Mouse (Mus musculus) gastrocnemius, postnatal 36 days (tissue): ENCODE results near the gene Tradd. TPM values are rescaled to one million over a fixed set of nuclear protein-coding genes. Genes with fewer than 3 reads are reported as not detected.
"Not testable (repeated sequence)": the region's sequence is repeated elsewhere in the genome, so short reads cannot be mapped to it uniquely, and the experiment has no call there.

Experiments
- DNase-seq, 2 experiments: peaks; one replicate each; pipeline ENCODE4 v3.0.0; 2022
- intact Hi-C: fragments of 180-260 bp; cut with DNase I; formaldehyde crosslinking; loops from one replicate; pipeline ENCODE4 v1.15.1; 2025
- total RNA-seq, 2 experiments: library from RNA; stranded (reverse); gene quantifications; 2 replicates each; pipeline ENCODE4 v1.2.3; 2021

The Tradd gene
- total RNA-seq, 2 experiments from 2014 or later, result 2.8 to 3.7 TPM

DNA sequence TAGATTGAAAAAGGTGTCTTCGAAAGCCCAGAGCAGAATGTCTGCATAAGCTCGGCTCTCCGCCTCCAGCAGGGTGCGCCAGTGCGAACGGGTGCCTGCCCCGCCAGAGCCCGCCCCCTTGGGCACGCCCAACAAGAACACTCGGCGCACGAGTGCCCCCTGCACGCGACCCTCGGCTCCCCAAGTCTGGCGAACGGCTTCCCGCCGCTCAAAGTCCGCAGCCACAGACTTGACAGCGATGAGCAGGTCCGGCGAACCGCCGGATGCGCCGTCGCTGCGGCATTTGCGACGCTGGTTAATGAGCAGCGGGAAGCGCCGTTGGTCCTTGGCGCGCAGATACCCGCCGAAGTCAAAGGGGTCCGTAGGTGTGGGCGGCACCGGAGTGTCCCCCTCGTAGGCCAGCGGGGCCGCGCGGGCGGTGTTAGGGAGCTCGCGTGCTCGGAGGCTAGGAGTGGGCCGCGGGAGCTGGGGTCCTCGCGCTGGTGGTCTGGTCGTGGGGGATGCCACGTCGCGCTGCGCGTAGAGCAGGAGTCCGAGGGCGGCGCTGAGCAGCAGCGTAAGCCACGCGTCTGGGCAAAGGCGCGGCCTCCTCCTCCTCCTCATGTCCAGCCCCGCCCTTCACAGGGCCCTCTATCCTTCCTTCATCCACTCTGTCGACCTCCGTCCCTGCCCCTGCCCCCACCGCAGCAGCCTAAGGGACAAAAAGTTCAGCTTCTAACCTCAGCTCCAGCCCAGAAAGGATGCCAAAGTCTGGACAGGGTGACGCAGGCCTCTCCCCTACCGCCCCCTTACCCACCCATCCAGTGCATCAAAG, 10.1 kb downstream of the Tradd start:
- peak; percentile 85 to 87 for DNase-seq
- intact Hi-C loops, result loop anchor here (5.0 kb wide), 1 partner anchor 33 kb away; the partner anchor contains the start of gene 4931428F04Rik

DNA sequence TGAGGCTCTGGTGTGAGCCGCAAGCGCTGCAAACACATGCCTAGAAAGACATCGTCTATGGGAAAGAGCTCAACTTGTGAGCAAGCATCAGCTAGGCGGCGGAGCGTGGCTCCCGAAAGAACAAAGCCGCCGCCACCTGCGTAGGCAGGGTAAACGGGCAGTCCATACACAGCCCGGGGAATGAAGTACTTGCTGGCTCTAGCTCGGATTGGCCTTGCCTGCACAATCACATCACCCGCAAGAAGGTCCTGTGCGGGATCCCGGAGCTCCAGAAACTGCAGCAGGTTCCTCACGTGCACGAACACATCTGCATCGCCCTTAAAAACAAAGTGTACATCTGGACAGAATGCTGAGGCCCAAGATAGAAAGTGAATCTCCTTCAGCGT, 10.7 kb downstream of the Tradd start:
- DNase-seq, result no peak
- intact Hi-C loops, result loop anchor here (5.0 kb wide), 1 partner anchor 34 kb away; the partner anchor contains the start of gene 4931428F04Rik

DNA sequence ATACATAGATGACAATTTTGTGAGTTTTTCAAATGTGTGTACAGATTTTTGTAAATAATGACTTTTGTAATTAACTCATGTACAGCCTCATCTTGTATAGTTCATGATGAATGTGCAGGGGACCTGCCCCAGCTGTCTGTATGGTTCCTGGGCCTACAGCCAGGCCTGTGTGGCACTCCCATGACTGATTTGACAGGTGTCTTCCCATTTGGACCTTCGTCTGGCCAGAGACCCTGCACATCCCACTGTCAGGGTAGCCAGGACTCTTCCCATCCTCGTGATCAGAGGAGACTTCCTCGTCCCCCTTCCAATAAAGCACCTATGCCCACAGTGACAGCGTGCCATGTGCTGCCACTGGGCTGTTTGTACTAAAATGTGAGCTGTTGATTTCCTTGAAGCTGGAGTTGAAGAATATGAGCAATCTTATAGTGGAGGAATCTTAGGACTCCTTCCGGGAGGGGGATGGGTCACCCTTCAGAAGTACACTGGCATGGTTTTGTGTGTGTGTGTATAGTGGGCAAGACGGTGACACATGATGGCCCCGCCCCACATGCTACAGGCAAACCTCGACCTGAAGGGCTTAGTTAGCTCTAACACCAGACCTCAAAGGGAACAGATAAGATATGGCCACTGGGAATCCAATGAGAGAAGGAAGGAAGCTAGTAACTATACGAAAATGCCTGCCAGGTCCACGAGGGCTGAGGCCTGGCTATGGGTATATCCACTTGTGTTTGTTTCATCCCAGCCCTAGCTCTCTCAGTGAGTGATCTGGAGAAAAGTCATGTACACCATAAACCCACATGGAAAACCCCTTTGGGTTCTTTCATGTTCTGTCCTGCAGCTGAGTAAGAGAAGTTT, 11.5 kb downstream of the Tradd start:
- DNase-seq, result no peak
- intact Hi-C loops, result loop anchor here (5.0 kb wide), 1 partner anchor 34 kb away; the partner anchor contains the start of gene 4931428F04Rik

DNA sequence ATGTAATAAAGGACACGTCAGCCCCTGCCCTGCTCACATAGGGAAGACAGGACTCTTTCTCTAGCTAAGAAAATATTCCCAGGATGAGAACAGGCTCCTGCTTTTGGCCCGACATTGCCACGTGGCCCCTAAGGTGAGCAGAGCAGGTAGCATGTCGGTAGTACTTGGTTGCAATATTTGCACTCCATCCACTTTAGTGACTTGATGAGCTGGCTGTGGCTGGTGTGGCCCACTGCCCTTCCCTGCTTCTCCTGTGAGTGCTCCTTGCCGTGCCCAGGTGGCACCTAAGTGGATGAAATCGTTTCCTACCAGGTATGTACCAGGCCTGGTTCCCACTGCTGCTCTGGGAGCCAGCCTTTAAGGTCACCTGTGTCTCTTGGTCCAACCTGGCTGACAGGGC, 12.5 kb downstream of the Tradd start:
- no peak for DNase-seq
- intact Hi-C loops, result loop anchor here (5.0 kb wide), 1 partner anchor 35 kb away; the partner anchor contains the start of gene 4931428F04Rik

DNA sequence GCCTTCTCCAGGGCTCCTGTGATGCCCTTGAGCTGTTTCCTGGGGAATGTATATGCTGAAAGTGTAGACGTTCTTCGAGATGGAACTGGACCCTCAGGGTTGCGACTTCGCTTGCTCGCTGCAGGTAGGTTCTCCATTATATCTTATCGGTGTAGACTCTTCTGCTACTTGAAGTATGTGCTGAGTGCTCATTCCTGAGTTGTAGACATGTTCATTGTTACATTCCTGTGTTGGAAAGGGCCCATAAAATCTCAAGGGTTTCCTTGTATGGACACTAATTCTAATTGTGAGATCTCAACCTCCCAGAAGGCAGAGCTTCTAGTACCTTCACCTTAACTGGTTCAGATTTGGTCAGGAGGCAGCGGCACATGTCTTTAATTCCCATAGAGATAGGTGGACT, 23.4 kb downstream of the Tradd start:
- DNase-seq, result no peak
- intact Hi-C loops, result no loop called here

DNA sequence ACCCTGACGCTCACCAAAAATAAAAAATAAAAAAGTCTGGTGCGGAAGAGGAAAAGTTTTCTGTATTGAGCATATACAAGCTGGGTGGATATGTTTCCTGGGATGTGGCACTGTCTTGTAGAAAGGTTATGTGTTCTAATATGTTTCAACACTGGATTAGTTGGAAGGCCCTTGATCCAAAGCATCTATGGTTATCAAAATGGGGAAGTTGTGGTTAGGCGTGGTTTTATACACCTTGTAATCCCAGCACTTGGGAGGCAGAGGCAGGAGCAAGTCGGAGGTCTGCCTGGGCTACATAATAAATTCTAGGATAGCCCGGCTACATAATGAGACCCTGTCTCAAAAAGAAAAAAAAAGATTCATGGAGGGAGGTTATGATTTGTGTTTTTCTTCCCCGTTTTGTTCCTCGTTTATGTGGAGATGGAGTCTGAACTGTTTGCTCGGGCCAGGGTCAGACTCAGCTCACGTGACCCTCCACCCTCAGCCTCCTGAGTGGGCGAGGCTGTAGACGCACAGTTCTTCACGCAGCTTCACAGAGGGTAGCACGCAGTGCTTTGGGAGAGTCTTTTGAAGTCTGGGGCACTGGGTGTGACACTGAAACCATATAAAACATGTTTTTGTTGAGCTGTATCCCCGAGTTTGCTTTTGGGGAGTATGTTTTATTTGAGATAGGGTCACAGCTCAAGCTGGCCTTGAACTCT, 26.8 kb downstream of the Tradd start:
- intact Hi-C loops, result no loop called here
- no peak for DNase-seq

DNA sequence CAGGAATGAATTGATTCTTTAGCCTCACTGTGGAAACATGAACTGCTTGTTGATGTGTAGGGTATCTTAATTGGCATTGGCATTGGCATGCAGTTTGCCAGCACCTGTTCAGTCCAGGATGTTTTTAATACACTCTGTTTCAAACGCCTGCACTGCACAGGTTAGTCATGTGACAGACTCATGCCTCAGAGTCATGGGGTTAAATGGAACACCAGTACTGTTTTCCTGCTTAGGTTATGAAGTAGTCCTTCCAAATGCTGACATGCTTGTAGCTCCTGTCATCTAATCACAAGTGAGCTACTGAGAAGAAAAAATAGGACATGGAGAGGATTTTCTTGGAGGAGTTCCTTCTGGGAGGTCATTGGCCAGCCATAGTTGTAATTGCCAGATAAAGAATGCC, 29.2 kb downstream of the Tradd start:
- intact Hi-C loops, result no loop called here
- DNase-seq, result no peak

DNA sequence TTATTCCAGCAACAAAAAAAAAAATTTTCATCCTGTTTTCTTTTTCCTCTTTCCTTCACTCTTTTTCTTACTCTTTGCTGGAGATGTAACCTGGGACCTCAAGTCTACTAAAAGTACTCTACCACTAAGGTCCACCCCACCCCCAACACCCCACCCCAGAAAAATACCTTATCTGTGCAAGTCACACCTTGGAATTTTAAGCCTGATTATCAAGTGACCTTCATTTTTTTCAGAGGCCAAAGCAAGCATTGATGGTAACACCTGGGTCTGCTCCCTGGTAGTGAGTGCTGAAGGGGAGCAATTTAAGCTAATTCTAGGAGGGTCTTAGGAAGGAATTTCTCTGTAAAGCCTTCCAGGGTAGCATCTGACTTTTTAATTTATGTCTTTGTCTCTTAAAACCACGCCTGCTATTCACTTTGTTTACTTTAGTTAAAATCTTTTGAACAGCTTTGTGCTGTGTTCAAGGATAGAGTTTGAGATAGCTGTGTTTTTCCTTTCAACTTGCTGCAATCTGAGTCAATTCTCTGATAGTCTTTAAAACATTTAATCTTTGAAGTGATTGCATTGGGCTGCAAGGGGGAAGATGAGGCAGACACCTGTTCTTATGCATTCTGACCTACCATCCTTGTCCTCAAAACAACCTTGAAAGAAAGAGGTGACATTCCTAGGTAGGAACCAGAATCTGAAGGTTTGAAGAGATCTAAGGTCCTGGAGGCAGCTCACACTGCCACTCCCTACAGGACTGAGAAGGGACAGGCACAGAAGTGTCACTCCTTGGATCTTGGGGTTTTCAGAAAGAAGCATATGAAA, 31.1 kb downstream of the Tradd start:
- no peak for DNase-seq
- intact Hi-C loops, result no loop called here

DNA sequence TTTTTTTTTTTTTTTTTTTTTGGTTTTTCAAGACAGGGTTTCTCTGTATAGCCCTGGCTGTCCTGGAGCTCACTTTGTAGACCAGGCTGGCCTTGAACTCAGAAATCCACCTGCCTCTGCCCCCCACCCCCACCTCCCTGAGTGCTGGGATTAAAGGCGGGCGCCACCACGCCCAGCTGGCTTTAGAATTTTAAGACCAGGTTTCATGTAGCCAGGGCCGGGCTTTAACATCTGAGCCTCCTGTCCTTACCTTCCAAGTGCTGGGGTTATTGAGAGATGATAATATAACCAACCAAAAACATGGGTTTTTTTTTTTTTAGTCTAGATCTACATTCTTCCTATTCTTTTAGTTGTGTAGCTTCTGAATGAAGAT, 32.1 kb downstream of the Tradd start:
- intact Hi-C loops, DNase-seq: not testable (repeated sequence)

DNA sequence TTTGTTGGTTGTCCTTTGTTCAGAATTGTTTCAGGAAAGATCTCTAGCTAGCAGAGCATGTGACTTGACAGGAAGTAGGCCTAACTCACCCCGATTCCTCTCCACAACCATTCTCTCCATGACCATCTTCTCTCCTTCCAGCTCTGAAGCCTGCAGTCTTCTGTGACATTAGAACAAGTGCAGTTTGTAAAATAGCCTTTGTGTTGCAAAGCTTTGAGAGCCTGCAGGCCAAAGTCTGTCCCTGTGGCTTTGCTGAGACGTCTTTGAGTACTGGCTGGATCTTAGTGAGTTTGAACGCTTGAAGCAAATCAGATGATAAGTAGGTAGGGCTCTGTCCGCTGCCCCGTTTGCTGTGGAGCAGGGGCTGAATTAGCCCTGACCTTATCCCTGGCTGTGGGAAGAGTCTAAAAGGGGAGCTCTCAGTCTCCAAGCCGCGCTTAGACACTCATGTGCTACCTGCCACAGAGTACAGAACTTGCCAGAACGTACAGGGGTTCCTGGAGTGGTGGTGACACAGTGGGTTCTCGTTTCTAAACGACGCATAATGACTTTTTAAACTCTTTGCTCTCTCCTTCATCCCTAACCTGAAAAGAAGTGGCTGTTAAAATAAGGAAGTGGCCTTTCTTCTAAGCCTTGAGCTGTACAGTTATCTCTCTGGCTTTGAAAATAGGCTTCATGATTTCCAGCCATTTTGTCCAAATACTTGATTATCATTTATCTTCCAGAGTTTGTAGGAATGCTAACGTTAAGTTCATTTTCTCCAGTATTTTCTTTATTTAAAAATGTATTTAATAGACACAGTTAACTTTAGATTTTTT, 32.7 kb downstream of the Tradd start:
- intact Hi-C loops, result no loop called here
- DNase-seq, result no peak

DNA sequence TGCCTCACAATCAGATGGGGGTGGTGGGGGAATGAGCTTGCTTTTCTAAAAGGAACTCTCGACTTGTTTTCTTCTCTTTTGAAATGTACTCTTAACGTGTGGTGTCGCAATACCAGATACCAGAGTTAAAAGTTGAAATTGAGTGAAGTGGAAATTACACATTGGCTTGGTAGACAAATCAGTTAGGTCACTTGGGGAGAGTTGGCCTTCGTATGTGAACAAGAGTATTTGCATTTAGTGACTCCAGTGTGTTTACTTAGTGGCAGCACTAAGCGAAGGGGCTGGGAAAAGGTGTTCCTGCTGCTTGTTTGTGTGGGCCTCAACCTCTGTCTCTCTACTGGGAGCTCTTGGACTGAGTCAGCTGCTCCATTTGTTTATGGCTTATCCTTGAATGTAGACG, 38.5 kb downstream of the Tradd start:
- intact Hi-C loops, result no loop called here

DNA sequence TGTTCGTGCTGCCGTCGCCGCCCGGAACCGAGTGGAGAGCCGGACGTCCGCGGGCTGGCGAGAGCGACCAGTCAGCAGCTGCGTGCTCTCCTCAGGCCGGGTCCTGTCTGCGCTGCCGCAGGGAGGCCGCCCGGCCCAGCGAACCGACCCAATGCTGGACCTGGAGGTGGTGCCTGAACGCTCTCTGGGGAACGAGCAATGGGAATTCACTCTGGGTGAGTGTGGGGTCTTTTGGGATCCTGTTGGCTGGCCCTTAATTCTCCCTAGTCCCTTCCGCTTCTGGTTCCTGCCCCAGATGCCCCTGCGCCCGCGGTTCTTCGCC, 39.2 kb downstream of the Tradd start:
- no peak for DNase-seq
- intact Hi-C loops, result no loop called here

More for the DNA sequence above, 38.5 kb downstream of the Tradd start:
- DNase-seq, result no peak

DNA sequence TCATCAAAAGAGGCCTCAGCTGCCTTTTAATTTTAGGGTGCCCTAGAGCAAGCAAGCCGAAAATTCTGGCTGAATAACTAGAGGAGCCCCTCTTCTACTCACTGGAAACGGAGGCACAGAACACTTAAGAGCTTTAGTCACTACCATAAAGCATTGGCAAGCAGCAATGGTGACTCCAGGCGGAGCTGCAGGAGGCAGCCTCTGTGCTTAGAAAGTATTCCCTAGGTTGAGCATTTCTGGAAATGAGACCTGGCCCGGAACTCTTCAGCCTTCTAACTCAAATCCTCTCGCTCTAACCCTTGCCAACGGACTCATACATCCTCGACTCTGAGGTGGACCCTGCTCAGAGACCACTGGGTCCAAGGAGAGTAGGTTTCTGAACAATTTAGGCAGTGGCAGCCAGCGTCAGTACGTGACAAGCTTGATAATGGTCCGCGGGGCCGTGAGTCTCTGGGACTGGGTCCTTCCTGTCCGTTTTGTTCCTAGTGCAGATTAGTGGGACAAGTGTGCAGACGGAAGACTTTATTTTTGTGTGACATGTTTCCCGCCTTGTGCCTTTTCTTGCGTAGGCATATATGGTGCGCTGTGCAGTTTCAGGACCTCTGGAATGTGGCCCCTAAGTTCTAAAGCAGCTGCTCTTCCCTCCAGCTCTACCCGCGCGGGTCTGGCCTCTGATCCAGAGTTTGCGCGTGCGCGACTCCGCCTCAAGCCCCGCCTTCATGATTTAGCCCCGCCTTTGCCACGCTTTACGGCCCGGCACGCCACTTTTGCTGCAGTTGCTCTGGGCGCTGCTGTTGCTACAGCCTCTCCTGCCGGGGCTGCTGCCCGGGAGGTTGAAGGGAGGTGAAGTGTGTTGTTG, 39.8 kb downstream of the Tradd start, which contains the start of gene D230025D16Rik:
D230025D16Rik (plus strand) TSS at position 733 of the 859 bp plus-strand sequence.
- intact Hi-C loops, result no loop called here
- peak; percentile 92 to 96 for DNase-seq

DNA sequence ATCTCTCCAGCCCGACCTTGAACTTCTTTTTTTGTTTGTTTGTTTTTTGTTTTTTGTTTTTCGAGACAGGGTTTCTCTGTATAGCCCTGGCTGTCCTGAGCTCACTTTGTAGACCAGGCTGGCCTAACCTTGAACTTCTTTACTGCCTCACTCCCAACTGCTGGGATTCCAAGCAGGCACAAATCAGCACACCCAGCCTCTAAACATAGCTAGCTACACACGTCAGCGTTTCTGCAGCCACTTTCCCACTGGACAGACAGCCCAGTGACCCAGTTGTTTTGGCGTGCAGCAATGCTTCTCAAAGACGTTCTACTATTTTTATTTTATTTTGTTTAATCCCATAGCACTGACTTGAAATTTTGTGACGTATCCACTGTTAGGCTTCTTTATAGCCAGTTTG, 40.6 kb downstream of the Tradd start:
- DNase-seq, result no peak
- intact Hi-C loops, result no loop called here

DNA sequence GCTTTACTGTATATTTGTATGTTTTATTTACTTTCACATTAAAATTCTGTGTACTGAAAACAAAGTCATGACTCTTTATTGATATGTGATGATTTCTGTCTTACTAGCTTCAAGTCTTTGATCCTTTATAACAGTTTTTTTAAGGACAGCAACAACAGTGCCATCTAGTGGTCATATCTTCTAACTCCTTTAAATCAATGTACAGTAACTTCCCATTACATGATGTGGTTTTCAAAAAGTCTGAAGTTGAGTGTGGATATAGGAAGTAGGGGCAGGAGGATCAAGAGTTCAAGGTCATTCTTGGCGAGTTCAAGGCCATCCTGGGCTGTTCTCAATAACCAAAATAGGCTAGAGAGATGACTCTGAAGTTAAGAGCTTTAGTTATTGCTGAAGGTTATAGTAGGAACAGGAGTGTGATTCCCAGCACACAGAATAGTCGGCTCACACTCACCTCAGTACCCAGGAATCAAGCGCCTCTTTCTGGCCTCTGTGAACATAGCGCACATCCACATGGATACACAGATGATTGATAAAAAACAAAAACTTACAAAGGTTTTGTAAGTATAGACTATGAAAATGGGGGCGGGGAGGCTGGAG, 46.4 kb downstream of the Tradd start:
- no peak for DNase-seq
- intact Hi-C loops, result loop anchor here (1.0 to 5.0 kb wide), 3 partner anchors 61 to 96 kb away; no protein-coding TSS in a partner anchor

DNA sequence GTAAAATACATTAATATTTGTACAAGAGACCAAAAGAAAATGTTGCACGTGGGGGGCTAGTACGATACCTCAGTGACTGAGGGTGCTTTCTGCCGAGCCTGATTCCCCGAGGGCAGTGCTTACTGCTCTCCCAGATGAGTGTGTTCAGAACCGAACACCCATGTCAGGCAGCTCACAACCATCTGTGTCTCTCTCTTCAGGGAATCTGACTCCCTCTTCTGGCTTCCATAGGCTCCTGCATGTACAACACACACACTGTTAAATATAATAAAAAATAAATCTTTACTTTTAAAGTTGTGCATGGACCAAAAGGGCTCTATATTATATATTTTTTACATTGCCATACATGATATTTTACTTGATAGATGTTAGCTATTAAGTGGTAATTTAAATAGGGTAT, 50.3 kb downstream of the Tradd start:
- intact Hi-C loops, result no loop called here
- no peak for DNase-seq

DNA sequence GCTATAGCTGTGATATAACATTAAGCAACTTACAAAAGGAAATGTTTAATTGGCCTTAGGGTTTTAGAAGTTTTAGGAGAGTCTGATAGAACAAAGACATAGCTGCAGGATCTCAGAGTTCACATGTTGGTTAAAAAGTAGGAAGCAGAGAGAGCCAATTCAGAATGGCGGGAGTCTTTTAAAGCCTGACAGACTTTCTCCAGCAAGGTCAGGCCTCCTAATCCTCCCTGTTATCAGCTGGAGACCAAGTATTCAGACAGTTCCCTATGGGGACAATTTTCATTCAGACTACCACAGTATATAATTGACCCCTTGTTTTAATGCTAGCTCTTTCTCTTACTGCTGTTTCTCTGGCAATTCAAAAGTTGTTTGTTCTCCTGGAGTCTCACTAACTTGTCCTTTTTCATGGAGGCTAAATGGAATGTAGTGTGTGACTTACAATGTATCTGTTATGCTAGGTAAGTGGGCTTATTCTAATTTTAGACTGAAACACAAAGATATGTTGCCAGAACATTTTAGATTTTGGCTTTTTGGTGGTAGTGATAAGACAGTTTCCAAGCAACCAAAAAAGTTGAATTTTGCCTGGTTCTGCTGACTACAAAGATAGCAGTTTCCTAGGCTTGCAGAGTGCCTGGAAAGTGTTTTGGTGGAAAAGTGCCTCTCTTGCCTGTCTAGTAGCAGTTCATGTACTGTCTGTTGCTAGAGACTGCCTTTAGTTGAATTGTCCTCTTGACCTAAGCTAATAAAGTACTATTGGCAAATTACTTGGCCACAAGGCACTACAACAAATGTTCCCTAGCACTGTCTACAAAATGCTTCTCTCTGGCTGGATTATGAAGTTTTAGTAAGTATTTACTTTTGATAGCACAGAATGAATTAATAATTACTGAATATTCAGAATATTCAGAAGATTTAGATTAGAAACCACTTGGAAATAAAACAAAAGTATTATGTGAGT, 55.0 kb downstream of the Tradd start:
- DNase-seq, result no peak
- intact Hi-C loops, result no loop called here
